Mouse (Mus musculus) neural tube, embryonic 14.5 days (tissue): ENCODE data around the gene Pi16. TPM values are rescaled to one million over a fixed set of nuclear protein-coding genes. Genes with fewer than 3 reads are reported as not detected.
A peak's percentile ranks its signal among the peaks of the same experiment; 100 is the strongest.

Source experiments
- ATAC-seq: fragments of 200-750 bp; cut with Nextera tagmentation; 2 replicates; pipeline ENCODE4 v1.8.0; 2017; ENCODE audit warnings: low read depth, mild to moderate bottlenecking, moderate TSS enrichment, moderate library complexity
- H3K27ac ChIP-seq: fragments of 300-500 bp; sonication (generic); 2 replicates; pipeline ENCODE4 v1.5.1; 2014; ENCODE audit warnings: low read depth, mild to moderate bottlenecking, control low read depth, low read length, moderate library complexity, mixed read lengths
- H3K27me3 ChIP-seq: fragments of 300-500 bp; sonication (generic); 2 replicates; pipeline ENCODE4 v1.6.1; 2014; ENCODE audit warnings: low read length; ENCODE audit not compliant: control insufficient read depth, insufficient read depth
- H3K36me3 ChIP-seq: fragments of 300-500 bp; sonication (generic); 2 replicates; pipeline ENCODE4 v1.6.1; 2014; ENCODE audit warnings: low read length, mixed read lengths; ENCODE audit not compliant: control insufficient read depth, insufficient read depth
- H3K4me1 ChIP-seq: fragments of 300-500 bp; sonication (generic); 2 replicates; pipeline ENCODE4 v1.6.1; 2014; ENCODE audit warnings: low read length; ENCODE audit not compliant: control insufficient read depth, insufficient read depth
- H3K4me2 ChIP-seq: fragments of 300-500 bp; sonication (generic); 2 replicates; pipeline ENCODE4 v1.6.1; 2014; ENCODE audit warnings: mild to moderate bottlenecking, low read depth, low read length, control low read depth
- H3K4me3 ChIP-seq: fragments of 300-500 bp; sonication (generic); 2 replicates; pipeline ENCODE4 v1.5.1; 2014; ENCODE audit warnings: low read depth, low read length, control low read depth, mixed read lengths
- H3K9ac ChIP-seq: fragments of 300-500 bp; sonication (generic); replicated peaks from 2 replicates; pipeline ENCODE4 v1.6.1; 2014; ENCODE audit warnings: low read depth, mild to moderate bottlenecking, control low read depth, low read length, mixed read lengths
- H3K9me3 ChIP-seq: fragments of 300-500 bp; sonication (generic); 2 replicates; pipeline ENCODE4 v1.6.1; 2016; ENCODE audit warnings: low read length; ENCODE audit not compliant: control insufficient read depth
- WGBS: fragments of 180-500 bp; shearing (Covaris S2); extraction: QIAGEN DNeasy Blood & Tissue Kit; methylation state at CpG from one replicate; pipeline ENCODE4 v1.1.7; 2014; 5-methylcytosine and 5-hydroxymethylcytosine counted together
- polyA plus RNA-seq: library from polyadenylated mRNA; unstranded; fragments of >200 nt; fragmentation: Nextera tagmentation; extraction: Ambion mirVana; gene quantifications from 2 replicates; pipeline ENCODE4 v1.2.1, GENCODE M21; 2014

Pi16 gene
- polyA plus RNA-seq, 1 experiment from 2014 or later, result 0.92 TPM

DNA sequence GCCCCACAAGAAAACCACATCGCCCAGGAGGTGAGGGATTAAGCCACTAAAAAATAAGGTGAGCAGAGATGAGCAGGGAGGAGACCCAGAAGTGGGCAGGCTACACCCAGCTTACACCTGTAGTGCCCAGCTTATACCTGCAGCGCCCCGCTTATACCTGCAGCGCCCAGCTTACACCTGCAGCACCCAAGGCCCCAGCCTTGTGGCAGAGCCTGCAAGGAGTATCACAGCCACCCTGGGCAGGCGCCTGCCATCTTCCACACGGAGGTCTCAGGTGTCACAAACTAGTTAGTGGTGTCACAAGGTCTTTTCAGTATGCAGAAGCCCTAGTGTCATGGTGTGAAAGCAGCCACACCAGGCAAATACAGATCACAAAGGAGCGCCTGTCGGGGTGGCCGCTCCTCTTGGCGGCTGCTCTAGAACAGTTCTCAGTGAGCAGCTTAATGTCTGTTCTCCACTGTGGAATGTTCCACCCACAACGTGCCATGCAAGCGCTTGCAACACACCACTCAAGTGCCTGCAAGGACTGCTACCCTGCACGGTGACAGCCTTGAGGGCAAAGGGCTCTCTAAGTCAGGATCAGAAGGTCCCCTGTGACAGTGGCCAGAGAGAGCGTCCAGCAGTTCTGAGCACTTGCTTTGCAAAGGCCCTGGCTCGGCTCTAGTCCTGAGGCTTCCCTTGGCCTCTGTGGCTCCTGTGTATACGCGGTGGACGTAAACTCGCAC is 18.9 kb downstream of the Pi16 start:
- Histone ChIP-seq H3K9ac (no peak overlapping the region), H3K36me3 (peaks cover 78% of the 10 kb centered on the region), H3K4me3 (no peak overlapping the region), H3K27me3 (no peaks in the 10 kb centered on the region), H3K27ac (no peak overlapping the region), H3K4me2 (no peak overlapping the region), H3K9me3 (no peaks in the 10 kb centered on the region), H3K4me1 (peaks cover 7% of the 10 kb centered on the region; the same call in 1 of the 2 replicates)
- 95% methylated on average over 19 of the region's 19 CpGs for WGBS
- no peak for ATAC-seq

DNA sequence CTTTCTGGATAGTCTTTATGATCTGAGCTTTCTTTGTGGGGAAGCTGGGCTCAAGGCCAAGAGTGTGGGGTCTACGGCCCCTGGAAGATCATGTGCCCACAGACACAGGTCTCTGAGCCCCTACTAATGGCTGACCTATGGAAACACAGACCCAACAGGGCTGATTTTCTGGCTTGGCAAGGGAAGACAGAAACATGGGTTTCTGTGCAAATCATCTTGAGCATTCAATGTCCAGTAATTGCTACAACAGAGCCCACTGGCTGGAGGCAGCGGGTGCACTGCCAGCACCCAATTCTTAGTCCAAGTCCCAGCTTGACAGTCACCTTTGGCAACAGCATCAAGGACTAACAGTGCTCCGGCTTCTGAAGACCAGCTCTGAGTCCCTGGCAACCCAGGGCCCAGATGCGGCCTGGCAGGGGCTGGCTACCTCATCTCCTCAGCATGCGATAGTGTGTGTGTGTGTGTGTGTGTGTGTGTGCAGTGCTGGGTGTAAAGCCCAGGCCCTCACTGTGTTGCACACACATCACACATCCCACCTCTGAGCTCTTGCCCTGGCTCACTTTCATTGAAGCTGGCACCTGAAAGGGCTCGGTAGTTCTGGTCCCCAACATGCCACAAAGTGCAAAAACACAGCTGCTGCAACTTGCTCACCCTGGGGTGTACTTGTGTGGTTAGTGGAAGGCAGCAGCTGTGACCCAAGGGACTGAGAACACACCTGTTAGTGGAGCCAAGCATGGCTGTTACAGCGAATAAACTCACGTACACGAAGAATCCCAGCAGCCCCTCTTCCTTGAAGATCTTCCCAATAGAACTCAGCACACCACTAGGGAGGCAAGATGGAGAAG is 20.7 kb downstream of the Pi16 start:
- H3K36me3 ChIP-seq, result peaks cover 65% of the 10 kb centered on the region
- peaks cover 15% of the 10 kb centered on the region; the same call in 1 of the 2 replicates for H3K4me1 ChIP-seq
- H3K27me3 ChIP-seq, result no peaks in the 10 kb centered on the region
- no peak overlapping the region for H3K9ac ChIP-seq
- no peak overlapping the region for H3K4me3 ChIP-seq
- peak; percentile 38; the same call in 1 of the 2 replicates for ATAC-seq
- peak overlapping the region; percentile 60 for H3K27ac ChIP-seq
- 71% methylated on average over 9 of the region's 9 CpGs for WGBS
- H3K4me2 ChIP-seq, result no peak overlapping the region
- no peaks in the 10 kb centered on the region for H3K9me3 ChIP-seq

DNA sequence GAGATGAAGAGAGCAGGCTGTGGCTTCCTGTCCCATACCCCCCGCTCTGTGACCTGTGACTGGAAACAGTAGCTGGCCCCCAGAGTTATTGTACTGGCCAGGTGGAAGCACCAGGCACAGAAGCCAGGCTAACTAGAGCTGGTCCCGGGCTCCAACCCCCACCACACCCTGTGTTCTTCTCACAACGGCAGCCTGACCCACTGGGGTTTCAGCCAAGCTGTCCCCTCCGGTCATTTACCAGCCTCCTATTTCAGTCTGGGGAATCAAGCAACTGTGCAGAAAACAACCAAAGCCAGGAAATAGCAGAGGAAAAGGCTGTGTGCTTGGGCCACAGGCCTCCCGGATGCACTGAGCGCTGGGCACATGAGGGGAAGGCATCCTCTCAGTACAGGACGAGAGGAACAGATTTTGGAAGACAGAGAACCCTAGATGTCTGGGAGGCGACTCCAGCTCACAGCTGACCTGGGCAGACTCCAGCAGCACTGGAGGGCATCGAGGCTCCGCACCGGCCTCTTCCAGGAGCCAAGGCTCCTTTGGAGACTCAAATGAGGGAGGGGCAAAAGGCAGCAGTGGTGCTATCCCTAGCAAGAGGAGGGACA is 21.8 kb downstream of the Pi16 start:
- 81% methylated on average over 11 of the region's 11 CpGs for WGBS
- Histone ChIP-seq H3K9me3 (no peaks in the 10 kb centered on the region), H3K4me1 (peaks cover 15% of the 10 kb centered on the region; the same call in 1 of the 2 replicates), H3K4me2 (no peak overlapping the region), H3K36me3 (peaks cover 61% of the 10 kb centered on the region), H3K4me3 (no peak overlapping the region), H3K9ac (no peak overlapping the region), H3K27me3 (no peaks in the 10 kb centered on the region), H3K27ac (peak overlapping the region; percentile 39; the same call in 1 of the 2 replicates)
- ATAC-seq, result no peak

DNA sequence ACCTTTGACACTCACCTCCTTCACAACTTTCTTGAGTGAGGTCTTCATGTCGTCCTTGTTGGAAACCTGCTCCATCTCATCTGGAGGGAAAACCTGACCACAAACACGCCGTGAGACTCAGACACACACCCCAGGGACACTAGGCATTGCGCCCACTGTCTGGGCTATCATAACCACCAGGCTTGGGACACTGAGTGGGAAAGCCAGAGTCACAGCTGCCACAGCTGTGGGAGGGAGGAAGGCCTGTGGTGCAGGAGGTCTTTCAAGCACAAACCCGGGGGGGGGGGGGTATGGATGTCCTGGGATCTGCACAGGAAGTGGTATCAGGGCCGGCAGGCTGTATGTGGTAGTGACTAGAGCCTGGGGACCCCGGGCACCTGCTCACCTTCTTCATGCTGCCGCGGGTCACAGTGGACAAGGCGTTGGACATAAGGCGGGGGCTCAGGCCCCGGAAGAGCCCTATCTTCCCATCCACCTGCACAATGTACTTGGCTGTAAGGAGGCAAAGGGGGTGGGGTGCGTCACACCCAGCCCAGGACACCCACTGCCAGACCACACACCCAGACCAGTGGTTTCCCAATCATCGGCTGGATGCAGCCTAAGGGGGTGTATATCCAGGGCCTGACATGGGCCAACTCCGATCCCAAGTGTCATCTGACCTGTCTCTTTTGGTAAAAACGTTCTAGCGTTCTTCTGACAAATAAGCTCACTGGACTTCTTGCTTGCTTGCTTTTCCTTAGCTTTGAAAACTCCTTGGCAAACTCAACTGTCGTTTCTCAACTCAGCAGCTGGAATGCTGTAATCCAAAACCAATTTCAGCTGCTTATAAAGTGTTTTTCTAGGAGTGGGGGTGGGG is 23.2 kb downstream of the Pi16 start:
- WGBS, result 89% methylated on average over 18 of the region's 18 CpGs
- Histone ChIP-seq H3K36me3 (peaks cover 51% of the 10 kb centered on the region), H3K4me1 (peaks cover 19% of the 10 kb centered on the region), H3K4me3 (no peak overlapping the region), H3K4me2 (no peak overlapping the region), H3K9ac (no peak overlapping the region), H3K27ac (no peak overlapping the region), H3K9me3 (no peaks in the 10 kb centered on the region), H3K27me3 (no peaks in the 10 kb centered on the region)
- ATAC-seq, result no peak

DNA sequence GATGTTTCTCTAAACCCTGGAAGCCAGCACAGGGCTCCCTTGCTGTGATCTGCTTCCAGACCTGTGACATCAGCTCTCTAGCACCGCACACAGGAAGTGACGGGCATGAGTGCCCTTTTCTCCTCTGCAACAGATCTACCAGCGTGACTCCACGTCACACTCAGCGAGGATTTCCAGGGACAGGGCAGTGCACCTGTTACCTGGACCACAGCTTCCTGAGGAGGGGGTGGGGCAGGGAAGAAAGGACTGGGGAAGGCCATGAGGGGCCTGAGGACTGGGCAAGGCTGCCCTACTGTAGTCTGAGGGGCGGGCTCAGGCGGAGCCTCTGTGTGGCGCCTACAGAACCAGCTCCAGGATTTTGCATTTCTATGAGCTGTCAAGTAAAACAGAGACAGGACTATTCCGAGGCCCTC is 24.1 kb downstream of the Pi16 start:
- ATAC-seq, result no peak
- Histone ChIP-seq H3K4me2 (no peak overlapping the region), H3K9ac (no peak overlapping the region), H3K36me3 (peaks cover 42% of the 10 kb centered on the region), H3K27me3 (no peaks in the 10 kb centered on the region), H3K4me3 (no peak overlapping the region), H3K27ac (peak overlapping the region; percentile 69), H3K9me3 (no peaks in the 10 kb centered on the region), H3K4me1 (peaks cover 24% of the 10 kb centered on the region)
- WGBS, result 27% methylated on average over 9 of the region's 9 CpGs

DNA sequence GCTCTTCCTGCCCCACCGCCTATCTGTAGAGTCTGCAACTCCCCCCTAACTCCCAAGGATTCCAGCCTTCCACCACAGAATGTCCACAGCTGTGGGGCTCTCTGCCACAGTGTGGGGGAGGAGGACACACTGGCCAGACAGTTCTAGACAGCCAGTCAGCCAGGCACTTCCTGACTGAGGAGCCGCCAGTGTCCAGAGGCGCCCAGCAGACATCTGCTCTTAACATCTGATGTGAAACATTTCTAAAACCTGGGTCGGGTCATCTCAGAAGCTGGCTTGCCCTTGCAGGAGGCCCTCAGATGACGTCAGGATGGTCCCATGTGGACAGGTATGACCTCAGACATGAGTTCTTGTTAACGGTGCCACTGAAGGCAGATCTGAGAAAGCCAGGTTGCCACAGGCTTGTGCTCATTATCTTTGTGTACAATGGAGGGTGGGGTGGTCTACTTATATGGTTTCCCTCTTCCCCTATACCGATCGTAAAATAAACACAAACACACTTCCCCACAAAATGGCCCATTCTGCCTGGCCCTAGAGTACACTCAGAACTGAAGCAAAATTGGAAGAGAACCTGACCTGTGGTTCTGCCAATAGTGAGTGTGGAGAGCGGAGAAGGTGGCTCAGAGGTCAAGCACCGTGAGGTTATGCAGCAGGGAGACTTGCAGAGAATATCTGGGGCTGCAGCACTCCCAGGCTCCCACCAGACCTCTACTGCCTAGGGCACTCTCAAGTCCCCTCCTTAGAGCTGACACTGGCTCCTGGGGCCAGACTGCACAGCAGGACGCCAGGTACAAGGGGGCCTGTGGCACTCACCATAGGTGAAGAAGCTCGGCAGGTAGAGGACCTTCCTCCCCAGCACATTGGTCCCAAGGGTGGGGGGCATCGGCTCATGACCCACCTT is 24.8 kb downstream of the Pi16 start:
- H3K9me3 ChIP-seq, result no peaks in the 10 kb centered on the region
- 52% methylated on average over 13 of the region's 13 CpGs for WGBS
- H3K27ac ChIP-seq, result peak overlapping the region; percentile 69
- no peaks in the 10 kb centered on the region for H3K27me3 ChIP-seq
- no peak overlapping the region for H3K4me2 ChIP-seq
- no peak overlapping the region for H3K4me3 ChIP-seq
- no peak overlapping the region for H3K9ac ChIP-seq
- peaks cover 24% of the 10 kb centered on the region for H3K4me1 ChIP-seq
- no peak for ATAC-seq
- H3K36me3 ChIP-seq, result peaks cover 37% of the 10 kb centered on the region

DNA sequence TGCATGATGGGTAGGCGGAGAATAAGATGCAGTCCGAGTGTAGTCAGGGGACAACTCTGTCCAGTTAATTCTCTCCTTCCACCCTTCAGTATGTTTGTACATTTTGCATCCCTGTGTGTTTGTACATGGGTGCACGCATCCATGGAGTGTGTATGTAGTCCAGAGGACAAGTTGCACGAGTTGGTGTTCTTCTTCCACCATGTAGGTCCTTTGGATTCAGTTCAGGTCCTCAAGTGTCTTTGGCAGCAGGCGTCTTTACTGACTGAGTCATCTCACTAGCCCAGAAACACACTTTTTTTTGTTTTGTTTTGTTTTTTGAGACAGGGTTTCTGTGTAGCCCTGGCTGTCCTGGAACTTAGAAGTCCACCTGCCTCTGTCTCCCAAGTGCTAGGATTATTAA is 25.8 kb downstream of the Pi16 start:
- Histone ChIP-seq H3K4me2 (no peak overlapping the region), H3K9me3 (no peaks in the 10 kb centered on the region), H3K9ac (no peak overlapping the region), H3K4me1 (peaks cover 26% of the 10 kb centered on the region), H3K27me3 (no peaks in the 10 kb centered on the region), H3K4me3 (no peak overlapping the region), H3K36me3 (peaks cover 33% of the 10 kb centered on the region), H3K27ac (no peak overlapping the region)
- 93% methylated on average over 5 of the region's 5 CpGs for WGBS
- no peak for ATAC-seq

DNA sequence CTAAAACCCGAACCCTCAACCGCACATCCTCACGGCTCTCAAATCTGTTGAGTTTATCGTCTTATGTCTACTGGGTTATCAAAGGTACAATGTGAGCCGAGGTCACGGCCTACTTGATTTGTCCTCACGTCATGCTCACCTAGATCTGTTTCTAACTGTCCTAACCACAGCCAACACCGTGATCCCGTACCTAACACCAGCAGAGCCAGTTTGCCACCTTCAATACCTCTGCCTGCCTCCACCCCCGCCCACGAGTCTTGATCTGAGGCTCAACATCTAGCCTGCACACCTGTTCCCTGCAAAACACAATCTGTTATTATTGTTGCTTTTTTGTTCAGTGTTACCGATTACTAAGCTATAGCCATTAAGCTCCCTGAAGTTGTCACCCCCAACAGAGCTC is 27.8 kb downstream of the Pi16 start:
- Histone ChIP-seq H3K4me3 (no peak overlapping the region), H3K9me3 (no peaks in the 10 kb centered on the region)

More for the DNA sequence above, 27.8 kb downstream of the Pi16 start:
- Histone ChIP-seq H3K36me3 (peaks cover 13% of the 10 kb centered on the region), H3K27me3 (no peaks in the 10 kb centered on the region), H3K9ac (no peak overlapping the region; the same call in 1 of the 2 replicates), H3K4me2 (peak overlapping the region; percentile 61; the same call in 1 of the 2 replicates), H3K4me1 (peaks cover 19% of the 10 kb centered on the region), H3K27ac (no peak overlapping the region)
- WGBS, result 97% methylated on average over 12 of the region's 12 CpGs
- no peak for ATAC-seq
